In genomic region chr9:42035995-42036394, GRCm38 (mm10) we compare ENCODE assay signal across 10 mouse cellular contexts.
DNase-seq lines count a peak whose midpoint lies in the region; ATAC-seq and TF ChIP-seq lines count a peak whose summit lies in the region.
"Had no signal": no experiment of that assay in that cellular context is flagged by ENCODE, and none has a peak within 500 bp of the region (broad histone marks: within the 10 kb centered on the region; RNA-seq: fewer than 3 reads in every experiment).

No protein-coding gene starts in this region.

- no peak for TF ChIP-seq CTCF in cerebellum, adult 2 months (IDR thresholded peaks at IDR 0.05; ENCODE audit: borderline replicate concordance, insufficient read depth, low read depth, low read length)
- no peak for TF ChIP-seq CTCF in intestine, postnatal 0 days (IDR thresholded peaks at IDR 0.05; ENCODE audit: low read depth)
- no peak for TF ChIP-seq CTCF in left cerebral cortex, adult 2 months (IDR thresholded peaks at IDR 0.05)

- no peak for TF ChIP-seq POLR2A in cerebellum, adult 2 months (IDR thresholded peaks at IDR 0.05; ENCODE audit: borderline replicate concordance, insufficient read depth, low read length)

- H3K9ac ChIP-seq in intestine, postnatal 0 days (ENCODE audit: low read depth, low read length): no peak overlapping the region
- H3K9ac ChIP-seq: forebrain, postnatal 0 days; limb, embryonic 13.5 days had no signal

- peak; percentile 50 to 51 for DNase-seq in cerebellum, adult 2 months
- DNase-seq in cerebellum, adult 11 months: no peak
- DNase-seq in CD4-positive helper T cell, adult 2 months (ENCODE audit: low read depth, low spot score): peak; percentile 22
- DNase-seq in lung, postnatal 25 days (ENCODE audit: low spot score): peak; percentile 41
- DNase-seq in left cerebral cortex, adult 9 months (ENCODE audit: low spot score in 2 of 2): no peak
- DNase-seq in left cerebral cortex, adult 2 months (ENCODE audit: extremely low spot score in 1 of 2, low spot score in 2 of 2): no peak
- DNase-seq: forebrain, postnatal 0 days had no signal

- H3K4me3 ChIP-seq in cerebellum, adult 2 months (replicated peaks; ENCODE audit: insufficient read depth, low read depth, low read length): no peak overlapping the region
- no peak overlapping the region for H3K4me3 ChIP-seq in intestine, postnatal 0 days (ENCODE audit: low read depth, low read length)
- H3K4me3 ChIP-seq in left cerebral cortex, adult 2 months: no peak overlapping the region
- H3K4me3 ChIP-seq: limb, embryonic 13.5 days had no signal

- H3K9me3 ChIP-seq in intestine, postnatal 0 days (ENCODE audit: control insufficient read depth): no peaks in the 10 kb centered on the region
- H3K9me3 ChIP-seq: limb, embryonic 13.5 days had no signal

- ATAC-seq in intestine, postnatal 0 days: peak; percentile 79
- ATAC-seq in granulocyte monocyte progenitor cell, adult 5-6 weeks (replicated peaks; ENCODE audit: poor library complexity, severe bottlenecking): no peak
- ATAC-seq: forebrain, postnatal 0 days had no signal

- peaks cover 7% of the 10 kb centered on the region; the same call in 1 of the 2 replicates for H3K36me3 ChIP-seq in intestine, postnatal 0 days (ENCODE audit: control insufficient read depth, insufficient read depth)

- H3K27ac ChIP-seq in cerebellum, adult 2 months (ENCODE audit: insufficient read depth, low read length): peak overlapping the region; percentile 58; the same call in 1 of the 2 replicates
- H3K27ac ChIP-seq in intestine, postnatal 0 days (ENCODE audit: low read depth, low read length): no peak overlapping the region
- H3K27ac ChIP-seq in left cerebral cortex, adult 2 months: no peak overlapping the region
- H3K27ac ChIP-seq: limb, embryonic 13.5 days had no signal

- WGBS in cerebellum, adult 2 months: 36% methylated on average over 5 of the region's 5 CpGs
- 15% methylated on average over 5 of the region's 5 CpGs for whole genome bisulfite sequencing in intestine, postnatal 0 days

- intact Hi-C loops in left cerebral cortex, adult 2 months (cut with DNase I): no loop called here

- no peaks in the 10 kb centered on the region for H3K27me3 ChIP-seq in cerebellum, adult 2 months (ENCODE audit: control insufficient read depth, insufficient read depth, low read length)
- no peaks in the 10 kb centered on the region for H3K27me3 ChIP-seq in intestine, postnatal 0 days (replicated peaks; ENCODE audit: control insufficient read depth, insufficient read depth, low read length)
- H3K27me3 ChIP-seq: limb, embryonic 13.5 days had no signal

- H3K4me1 ChIP-seq in cerebellum, adult 2 months (ENCODE audit: control insufficient read depth, insufficient read depth, low read length): peaks cover 42% of the 10 kb centered on the region
- H3K4me1 ChIP-seq in intestine, postnatal 0 days (replicated peaks; ENCODE audit: control insufficient read depth, insufficient read depth, low read length): no peaks in the 10 kb centered on the region

- no peak overlapping the region for H3K4me2 ChIP-seq in intestine, postnatal 0 days (replicated peaks; ENCODE audit: low read depth)
- H3K4me2 ChIP-seq: limb, embryonic 13.5 days had no signal

Comparison
In these comparisons a context has a peak if more than half of its experiments do, and no peak if none do; other contexts are left out.
1. DNase-seq: peak in cerebellum, adult 2 months (2 of 2), CD4-positive helper T cell, adult 2 months (single experiment) and lung, postnatal 25 days (single experiment); none in cerebellum, adult 11 months (single experiment), left cerebral cortex, adult 9 months (0 of 2) and left cerebral cortex, adult 2 months (0 of 2).